Mouse (Mus musculus) kidney, postnatal 14 days (tissue): ENCODE measurements around the gene Tcf25.
"Not testable (repeated sequence)": the region's sequence is repeated elsewhere in the genome, so short reads cannot be mapped to it uniquely, and the experiment has no call there.

Source experiments
- DNase-seq: peaks from one replicate; pipeline ENCODE4 v3.0.0; 2022; ENCODE audit warnings: mixed read lengths

The Tcf25 gene

DNA sequence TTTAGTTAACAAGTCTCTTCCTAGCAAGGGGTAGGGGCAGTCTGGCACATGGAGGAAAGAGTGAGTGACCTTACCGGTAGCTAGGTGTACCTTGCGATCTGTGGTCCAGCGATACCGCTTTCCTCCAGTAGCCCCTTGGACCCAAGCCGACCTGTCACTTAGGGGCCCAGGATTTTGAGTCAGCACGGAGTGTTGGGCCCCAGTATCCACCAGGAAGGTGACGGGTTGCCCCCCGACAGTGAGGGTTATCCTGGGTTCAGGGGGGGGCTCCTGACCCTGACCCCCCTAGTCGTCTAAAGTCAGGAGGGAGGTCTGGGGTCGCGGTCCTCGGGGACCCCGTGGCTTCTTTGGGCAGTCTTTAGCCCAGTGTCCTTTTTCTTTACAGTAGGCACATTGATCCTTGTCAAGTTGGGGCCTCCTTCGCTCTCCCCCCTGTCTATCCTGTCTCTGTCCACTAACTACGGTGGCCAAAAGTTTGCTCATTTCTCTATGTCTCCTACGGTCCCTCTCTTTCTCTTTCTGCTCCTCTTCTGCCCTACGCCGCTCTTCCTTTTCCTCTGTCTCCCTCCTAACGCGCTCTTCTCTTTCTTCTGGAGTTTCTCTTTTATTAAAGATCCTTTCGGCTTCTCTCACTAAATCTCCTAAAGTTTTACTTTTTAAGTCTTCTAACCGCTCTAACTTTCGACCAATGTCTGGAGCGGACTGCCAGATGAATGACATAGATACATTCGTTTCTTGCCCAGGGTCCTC is 58.2 kb downstream of the Tcf25 start:
- no peak for DNase-seq

DNA sequence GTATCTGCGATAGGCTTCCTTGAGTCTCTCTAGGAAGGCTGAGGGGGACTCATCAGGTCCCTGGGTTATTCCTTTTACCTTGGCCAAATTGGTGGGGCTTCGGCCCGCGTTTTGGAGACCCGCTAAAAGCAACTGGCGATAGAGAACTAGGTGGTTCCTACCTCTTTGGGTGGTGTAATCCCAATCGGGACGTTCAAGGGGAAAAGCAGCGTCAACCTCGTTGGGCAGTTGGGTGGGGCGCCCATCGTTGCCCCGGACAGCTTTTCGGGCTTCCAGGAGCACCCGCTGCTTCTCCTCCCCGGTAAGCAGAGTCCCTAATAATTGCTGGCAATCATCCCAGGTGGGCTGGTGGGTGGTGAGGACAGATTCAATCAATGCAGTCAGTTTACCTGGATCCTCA is 58.8 kb downstream of the Tcf25 start:
- no peak for DNase-seq

DNA sequence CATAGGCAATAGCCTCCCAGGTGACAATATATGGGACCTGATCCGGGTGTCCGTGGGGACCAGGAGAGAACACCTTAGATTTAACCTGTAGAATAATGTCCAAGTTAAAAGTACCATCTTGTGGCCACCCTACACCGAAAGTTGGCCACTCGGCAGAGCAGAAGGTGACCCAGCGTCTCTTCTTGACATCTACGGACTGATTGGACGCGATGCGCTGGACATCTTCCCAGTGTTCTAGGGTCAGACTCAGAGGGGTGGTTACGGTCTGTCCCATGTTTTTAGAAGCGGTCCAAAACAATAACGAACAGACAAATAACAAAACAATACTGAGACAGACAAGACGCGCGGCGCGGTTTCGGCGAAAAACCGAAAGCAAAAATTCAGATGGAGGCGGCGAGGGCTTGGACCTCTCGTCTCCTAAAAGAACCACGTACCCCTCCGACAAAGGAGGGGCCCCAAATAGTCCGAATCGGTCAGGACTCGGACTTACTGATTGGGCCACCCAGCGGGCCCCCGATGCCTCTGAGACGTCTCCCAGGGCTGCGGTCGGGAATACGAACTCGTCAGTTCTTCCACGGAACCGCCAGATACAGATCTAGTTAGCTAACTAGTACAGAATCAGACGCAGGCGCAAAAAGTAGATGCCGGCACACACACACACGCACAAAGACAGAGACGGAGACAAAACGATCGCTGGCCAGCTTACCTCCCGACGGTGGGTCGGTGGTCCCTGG is 59.9 kb downstream of the Tcf25 start:
- not testable (repeated sequence) for DNase-seq

DNA sequence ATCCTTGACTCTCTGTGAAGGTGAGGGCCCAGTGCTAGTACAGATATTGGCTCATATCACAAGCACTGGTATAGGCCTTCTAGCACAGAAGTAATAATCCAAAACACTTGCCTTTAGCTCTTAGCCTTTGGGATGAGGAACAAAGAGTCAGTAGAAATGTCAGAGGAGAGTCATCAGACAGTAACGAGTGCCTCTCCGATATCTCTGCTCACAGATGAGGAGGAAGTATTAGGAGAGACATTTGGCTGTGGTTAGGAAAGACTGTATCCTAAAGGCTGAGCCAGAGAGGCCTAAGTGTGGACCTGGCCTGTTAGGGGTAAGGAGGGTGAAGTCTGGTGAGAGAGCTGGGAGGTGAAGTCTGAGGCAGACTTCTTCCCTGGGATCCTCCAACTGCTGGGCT is 68.2 kb downstream of the Tcf25 start:
- DNase-seq, result no peak

DNA sequence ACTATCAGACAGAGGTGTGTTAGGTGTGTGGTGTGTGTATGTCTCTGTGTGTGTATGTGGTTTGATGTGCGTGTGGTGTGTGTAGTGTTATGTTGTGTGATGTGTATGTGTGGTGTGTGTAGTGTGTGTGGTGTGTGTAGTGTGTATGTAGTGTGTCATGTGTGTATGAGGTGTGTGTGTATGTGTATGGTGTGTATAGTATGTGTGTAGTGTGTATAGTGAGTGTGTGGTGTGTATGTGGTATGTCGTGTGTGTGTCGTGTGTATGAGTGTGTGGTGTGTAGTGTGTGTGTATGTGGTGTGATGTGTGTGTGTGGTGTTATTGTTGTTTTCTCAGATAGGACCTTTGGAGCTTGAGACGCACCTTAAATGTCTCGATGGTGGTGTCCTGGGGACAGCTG is 68.8 kb downstream of the Tcf25 start:
- DNase-seq, result no peak

DNA sequence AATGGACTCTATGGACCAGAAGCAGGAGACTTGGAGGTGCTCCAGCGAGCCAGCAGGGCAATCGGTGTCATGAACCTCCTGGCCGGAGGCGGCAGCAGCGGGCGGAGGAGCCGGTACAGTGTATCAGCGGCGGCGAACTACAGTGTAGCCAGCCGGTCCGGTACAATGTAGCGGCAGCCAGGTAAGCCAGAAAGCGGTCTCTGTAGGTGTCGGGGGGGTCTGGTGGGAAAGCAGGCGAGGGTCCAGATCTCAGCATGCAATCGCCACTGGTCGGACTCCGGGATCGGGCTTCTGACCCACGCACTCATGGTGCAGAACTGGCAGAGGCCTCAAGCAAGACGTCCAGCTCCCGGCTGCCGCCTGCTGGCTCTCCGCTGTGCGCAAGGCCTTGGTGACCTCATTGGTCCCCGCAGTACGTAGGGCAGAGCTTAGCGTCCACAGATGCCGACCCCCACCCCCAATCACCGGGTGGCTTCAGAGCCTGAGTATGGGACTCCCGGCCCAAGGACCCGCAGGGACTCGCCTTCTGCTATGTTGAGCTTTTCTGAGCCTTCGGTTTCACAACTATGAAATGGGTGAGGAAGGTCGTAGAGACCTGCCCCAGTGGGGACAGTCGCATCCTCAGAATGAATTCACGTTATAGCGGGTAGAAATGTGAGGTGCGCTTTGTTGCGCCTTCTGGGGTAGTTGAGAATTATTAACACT is 69.5 kb downstream of the Tcf25 start:
- DNase-seq, result peak; percentile 96

DNA sequence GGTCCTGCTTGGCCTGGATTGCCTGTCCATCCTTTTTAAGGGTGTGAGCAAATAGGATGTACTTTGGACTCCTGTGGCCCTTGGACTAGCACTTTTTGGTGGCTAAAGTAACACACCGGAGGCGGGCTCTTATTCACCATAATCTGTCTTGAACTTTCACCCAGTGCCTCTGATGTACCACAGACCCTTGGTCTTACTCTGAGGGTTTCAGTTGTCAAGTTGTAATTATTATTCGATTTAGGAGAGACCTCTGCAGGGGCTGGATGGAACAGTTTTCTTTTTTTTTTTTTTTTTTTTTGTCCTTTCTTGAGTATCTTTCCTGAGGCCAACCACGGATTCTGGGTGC is 70.0 kb downstream of the Tcf25 start:
- peak; percentile 79 for DNase-seq

DNA sequence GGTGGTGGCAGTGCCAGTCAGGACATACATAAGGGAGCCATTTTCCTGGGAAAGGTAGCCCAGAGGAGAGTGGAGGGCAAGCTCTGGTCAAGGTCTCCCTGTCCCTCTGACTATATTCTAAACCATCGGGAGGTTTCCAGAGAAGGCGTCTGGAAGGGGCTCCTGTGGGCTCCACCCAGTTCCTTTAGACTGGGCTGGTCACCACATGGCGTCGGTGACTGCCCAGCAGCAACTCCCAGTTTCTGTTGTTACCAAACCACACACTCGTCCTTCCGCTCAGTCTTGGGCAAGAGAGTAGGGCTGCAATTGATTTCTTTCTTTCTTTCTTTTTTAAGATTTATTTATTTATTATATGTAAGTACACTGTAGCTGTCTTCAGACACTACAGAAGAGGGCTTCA is 70.6 kb downstream of the Tcf25 start:
- DNase-seq, result no peak

DNA sequence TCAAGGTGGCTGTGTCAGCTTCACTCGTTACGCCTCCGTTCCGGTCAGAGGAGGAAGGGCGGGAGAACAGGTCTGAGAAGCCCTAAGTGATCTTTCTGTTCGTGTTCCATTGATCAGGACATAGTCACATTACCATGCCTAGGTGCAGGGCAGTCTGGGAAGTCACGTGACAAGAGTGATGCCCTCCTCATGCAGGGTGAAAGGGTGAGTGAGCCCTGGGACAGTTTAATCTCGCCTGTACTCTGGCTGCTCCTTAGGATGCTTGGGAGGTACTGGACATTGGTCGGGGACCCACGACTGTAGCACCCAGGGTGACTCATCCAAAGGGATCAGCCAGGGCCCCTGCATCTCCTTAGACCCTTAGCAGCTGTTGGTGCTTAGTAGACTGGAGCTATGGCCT is 72.4 kb downstream of the Tcf25 start:
- no peak for DNase-seq

DNA sequence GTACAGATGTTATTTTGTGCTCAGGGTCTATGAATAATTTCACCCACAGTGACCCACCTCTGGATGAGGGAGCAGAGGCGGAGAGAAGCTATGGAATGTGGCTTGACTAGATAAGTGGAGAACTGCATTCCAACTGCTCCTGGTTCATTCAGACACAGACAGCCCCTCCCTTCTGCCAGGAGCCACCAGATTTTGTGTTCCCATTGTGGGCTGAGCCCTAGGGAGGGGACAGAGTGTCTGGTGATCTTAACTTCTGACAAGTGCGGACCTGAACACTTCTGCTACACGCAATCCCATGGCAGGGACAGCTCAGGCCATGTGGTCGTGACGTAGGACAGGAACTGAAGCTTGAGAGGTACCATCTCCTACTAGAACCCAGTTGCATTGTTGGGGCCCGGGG is 73.2 kb downstream of the Tcf25 start:
- DNase-seq, result no peak

DNA sequence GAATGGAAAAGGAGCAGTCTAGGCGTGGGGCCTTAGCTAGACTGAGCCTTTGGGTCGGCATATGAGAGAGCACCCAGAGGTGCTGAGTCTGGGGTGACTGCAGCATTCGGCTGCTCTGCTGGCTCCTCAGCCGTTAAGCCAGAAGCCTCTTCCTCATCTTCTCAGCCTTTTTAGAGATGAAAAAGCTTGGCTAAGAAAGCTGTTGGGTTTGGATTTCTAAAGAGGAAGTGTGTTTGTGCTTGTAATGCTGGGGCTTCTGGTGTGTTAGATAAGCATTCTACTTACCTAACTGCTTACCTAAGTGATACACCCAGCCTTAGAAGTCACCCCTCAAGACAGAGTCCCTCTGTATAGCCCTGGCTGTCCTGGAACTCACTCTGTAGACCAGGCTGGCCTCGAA is 77.2 kb downstream of the Tcf25 start:
- DNase-seq, result no peak

DNA sequence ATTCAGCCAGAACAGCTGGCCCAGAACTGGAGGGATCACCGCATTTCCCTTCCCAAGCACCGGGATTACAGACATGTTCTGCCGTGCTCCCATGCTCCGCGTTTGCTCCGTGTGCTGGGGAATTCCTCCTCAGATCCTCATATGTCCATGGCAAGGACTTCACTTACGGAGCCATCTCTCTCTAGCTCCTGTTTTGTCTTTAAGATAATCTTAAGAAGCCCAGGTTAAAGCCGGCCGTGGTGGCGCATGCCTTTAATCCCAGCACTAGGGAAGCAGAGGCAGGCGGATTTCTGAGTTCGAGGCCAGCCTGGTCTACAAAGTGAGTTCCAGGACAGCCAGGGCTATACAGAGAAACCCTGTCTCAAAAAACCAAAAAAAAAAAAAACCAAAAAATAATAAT is 78.2 kb downstream of the Tcf25 start:
- DNase-seq, result not testable (repeated sequence)

DNA sequence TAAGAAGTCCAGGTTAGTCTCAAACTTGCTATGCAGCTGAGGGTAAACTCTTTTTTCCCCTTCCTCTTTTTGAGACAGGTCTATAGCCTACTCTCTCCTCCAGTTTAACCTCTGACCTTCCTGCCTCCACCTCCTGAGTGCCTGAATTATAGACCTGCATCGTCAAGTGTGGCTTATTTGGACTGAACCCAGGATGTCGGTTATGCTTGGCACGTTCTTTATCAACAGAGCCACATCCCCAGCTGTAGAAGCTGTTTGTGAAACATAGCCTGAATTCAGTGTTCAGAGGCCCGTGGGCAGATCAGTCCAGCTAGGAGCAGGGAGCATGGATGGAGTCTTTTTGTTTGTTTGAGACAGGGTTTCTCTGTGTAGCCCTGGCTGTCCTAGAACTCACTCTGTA is 78.6 kb downstream of the Tcf25 start:
- DNase-seq, result no peak

DNA sequence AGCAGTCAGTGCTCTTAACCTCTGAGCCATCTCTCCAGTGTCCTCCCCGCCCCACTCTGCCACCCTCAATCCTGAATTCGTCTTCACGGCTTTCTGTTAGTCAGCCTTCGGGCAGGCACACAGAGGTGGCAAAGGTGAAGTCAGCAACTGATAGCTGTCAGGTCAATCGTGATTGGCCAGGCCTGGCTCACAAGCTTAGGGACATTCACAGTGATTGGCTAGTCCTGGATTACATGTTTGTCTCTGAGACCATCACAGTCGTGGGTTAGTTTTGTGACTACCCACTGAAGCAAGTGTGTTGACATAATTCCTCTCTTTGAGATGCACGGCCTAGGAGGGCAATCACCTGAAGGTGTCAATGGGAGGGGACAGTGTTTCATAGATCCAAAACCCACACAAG is 79.7 kb downstream of the Tcf25 start:
- no peak for DNase-seq
